In genomic region chr9:120602172-120602838, GRCm38 (mm10) we compare ENCODE assay signal across 8 mouse cellular contexts. TPM values are rescaled to one million over a fixed set of nuclear protein-coding genes. Genes with fewer than 3 reads are reported as not detected.
A peak's percentile ranks its signal among the peaks of the same experiment; 100 is the strongest.
DNase-seq lines count a peak whose midpoint lies in the region; ATAC-seq lines count a peak whose summit lies in the region.

No protein-coding gene starts in this region.

- peak; percentile 19 for DNase-seq in embryo, embryonic 9.5 days (ENCODE audit: extremely low spot score)
- no peak for DNase-seq in embryo, embryonic 10 days (ENCODE audit: low spot score)
- DNase-seq in adrenal gland, postnatal 10 days, result peak; percentile 72
- DNase-seq in spleen, postnatal 36 days (ENCODE audit: low spot score in 2 of 2), result no peak

- no peak overlapping the region for H3K4me3 ChIP-seq in forebrain, embryonic 13.5 days
- H3K4me3 ChIP-seq in hindbrain, embryonic 16.5 days (ENCODE audit: low read length), result no peak overlapping the region
- H3K4me3 ChIP-seq in liver, embryonic 12.5 days, result peak overlapping the region; percentile 18; the same call in 1 of the 2 replicates
- H3K4me3 ChIP-seq in neural tube, embryonic 12.5 days, result no peak overlapping the region

- no peaks in the 10 kb centered on the region for H3K36me3 ChIP-seq in forebrain, embryonic 13.5 days (ENCODE audit: poor library complexity, severe bottlenecking)
- no peaks in the 10 kb centered on the region for H3K36me3 ChIP-seq in hindbrain, embryonic 16.5 days (ENCODE audit: control insufficient read depth, insufficient read depth, low read length)
- H3K36me3 ChIP-seq in liver, embryonic 12.5 days, result no peaks in the 10 kb centered on the region
- H3K36me3 ChIP-seq in neural tube, embryonic 12.5 days, result no peaks in the 10 kb centered on the region

- ATAC-seq in forebrain, embryonic 13.5 days, result peak; percentile 59
- peak; percentile 62 for ATAC-seq in hindbrain, embryonic 16.5 days
- ATAC-seq in liver, embryonic 12.5 days, result peak; percentile 81
- peak; percentile 56 for ATAC-seq in neural tube, embryonic 12.5 days (ENCODE audit: low FRiP score, low read depth)

- H3K4me2 ChIP-seq in forebrain, embryonic 13.5 days, result peak overlapping the region; percentile 46
- H3K4me2 ChIP-seq in hindbrain, embryonic 16.5 days (ENCODE audit: low read length), result peak overlapping the region; percentile 30
- peak overlapping the region; percentile 46 for H3K4me2 ChIP-seq in liver, embryonic 12.5 days
- H3K4me2 ChIP-seq in neural tube, embryonic 12.5 days (replicated peaks), result peak overlapping the region; percentile 44

- H3K9me3 ChIP-seq in forebrain, embryonic 13.5 days (replicated peaks), result no peaks in the 10 kb centered on the region; the same call in 1 of the 2 replicates
- H3K9me3 ChIP-seq in hindbrain, embryonic 16.5 days (ENCODE audit: control insufficient read depth, low read length), result peaks cover 1% of the 10 kb centered on the region
- peaks cover under 1% of the 10 kb centered on the region; the same call in 1 of the 2 replicates for H3K9me3 ChIP-seq in liver, embryonic 12.5 days (replicated peaks)
- H3K9me3 ChIP-seq in neural tube, embryonic 12.5 days, result peaks cover 1% of the 10 kb centered on the region

- H3K27ac ChIP-seq in forebrain, embryonic 13.5 days, result 0 out of 2 replicates have a peak overlapping the region, but pooled peaks have one; percentile 42
- H3K27ac ChIP-seq in hindbrain, embryonic 16.5 days (ENCODE audit: low read depth, low read length), result no peak overlapping the region
- peak overlapping the region; percentile 46; the same call in 1 of the 2 replicates for H3K27ac ChIP-seq in liver, embryonic 12.5 days
- H3K27ac ChIP-seq in neural tube, embryonic 12.5 days, result no peak overlapping the region

- no peaks in the 10 kb centered on the region for H3K27me3 ChIP-seq in forebrain, embryonic 13.5 days
- H3K27me3 ChIP-seq in hindbrain, embryonic 16.5 days (replicated peaks; ENCODE audit: control insufficient read depth, insufficient read depth, low read length), result no peaks in the 10 kb centered on the region
- peaks cover 4% of the 10 kb centered on the region; the same call in 1 of the 2 replicates for H3K27me3 ChIP-seq in liver, embryonic 12.5 days (replicated peaks)
- no peaks in the 10 kb centered on the region for H3K27me3 ChIP-seq in neural tube, embryonic 12.5 days (replicated peaks)

- 48% methylated on average over 17 of the region's 17 CpGs for WGBS in forebrain, embryonic 13.5 days
- 53% methylated on average over 17 of the region's 17 CpGs for WGBS in hindbrain, embryonic 16.5 days
- 56% methylated on average over 17 of the region's 17 CpGs for WGBS in liver, embryonic 12.5 days (ENCODE audit: insufficient replicate concordance)
- 54% methylated on average over 17 of the region's 17 CpGs for WGBS in neural tube, embryonic 12.5 days

- 0 out of 2 replicates have a peak overlapping the region, but pooled peaks have one; percentile 18 for H3K9ac ChIP-seq in forebrain, embryonic 13.5 days
- H3K9ac ChIP-seq in hindbrain, embryonic 16.5 days (ENCODE audit: low read depth, low read length), result 0 out of 2 replicates have a peak overlapping the region, but pooled peaks have one; percentile 5
- no peak overlapping the region for H3K9ac ChIP-seq in liver, embryonic 12.5 days
- no peak overlapping the region for H3K9ac ChIP-seq in neural tube, embryonic 12.5 days

- H3K4me1 ChIP-seq in forebrain, embryonic 13.5 days, result peaks cover 19% of the 10 kb centered on the region
- peaks cover 12% of the 10 kb centered on the region for H3K4me1 ChIP-seq in hindbrain, embryonic 16.5 days (ENCODE audit: control insufficient read depth, insufficient read depth, low read depth, low read length)
- H3K4me1 ChIP-seq in liver, embryonic 12.5 days, result peaks cover 17% of the 10 kb centered on the region
- H3K4me1 ChIP-seq in neural tube, embryonic 12.5 days, result peaks cover 11% of the 10 kb centered on the region

RNA-seq across cellular contexts. Expression of gene Rpl14, which starts 31.1 kb away (rescaled TPM):
- total RNA-seq in adrenal gland, postnatal 10 days (2021), result 100 to 1,000 TPM; 514 to 533 TPM
- 544 and 592 TPM in 2 replicates for polyA plus RNA-seq in forebrain, embryonic 13.5 days (2015; fragmentation: Nextera tagmentation; extraction: Ambion mirVana)
- 360 and 404 TPM in 2 replicates for polyA plus RNA-seq in hindbrain, embryonic 16.5 days (2015; fragmentation: Nextera tagmentation; extraction: Ambion mirVana)
- 722 and 731 TPM in 2 replicates for polyA plus RNA-seq in liver, embryonic 12.5 days (2016; fragmentation: Nextera tagmentation; extraction: Ambion mirVana)
- polyA plus RNA-seq in neural tube, embryonic 12.5 days (2016; fragmentation: Nextera tagmentation; extraction: Ambion mirVana), result 538 and 558 TPM in 2 replicates

Comparison
In these comparisons a context has a peak if more than half of its experiments do, and no peak if none do; other contexts are left out.
1. DNase-seq: peak in embryo, embryonic 9.5 days (single experiment) and adrenal gland, postnatal 10 days (single experiment); none in embryo, embryonic 10 days (single experiment) and spleen, postnatal 36 days (0 of 2).
2. H3K27ac ChIP-seq: peak in forebrain, embryonic 13.5 days (single experiment) and liver, embryonic 12.5 days (single experiment); none in hindbrain, embryonic 16.5 days (single experiment) and neural tube, embryonic 12.5 days (single experiment).
3. H3K9ac ChIP-seq: peak in forebrain, embryonic 13.5 days (single experiment) and hindbrain, embryonic 16.5 days (single experiment); none in liver, embryonic 12.5 days (single experiment) and neural tube, embryonic 12.5 days (single experiment).
4. Peak in every context shown above with its lines, with median percentiles within 50 percentile points of each other: ATAC-seq and H3K4me2 ChIP-seq.